Mouse (Mus musculus) stomach, embryonic 14.5 days (tissue): ENCODE data around the gene Drosha. TPM values are rescaled to one million over a fixed set of nuclear protein-coding genes. Genes with fewer than 3 reads are reported as not detected.
A peak's percentile ranks its signal among the peaks of the same experiment; 100 is the strongest.

Source experiments
- ATAC-seq: fragments of 200-750 bp; cut with Nextera tagmentation; 2 replicates; pipeline ENCODE4 v1.8.0; 2017; ENCODE audit warnings: low read depth, moderate TSS enrichment; ENCODE audit not compliant: insufficient number of reproducible peaks, insufficient read depth, low FRiP score
- H3K27ac ChIP-seq: fragments of 300-500 bp; sonication (generic); 2 replicates; pipeline ENCODE4 v1.5.1; 2014; ENCODE audit warnings: mild to moderate bottlenecking, low read length, moderate library complexity, mixed read lengths
- H3K27me3 ChIP-seq: fragments of 300-500 bp; sonication (generic); 2 replicates; pipeline ENCODE4 v1.6.1; 2014; ENCODE audit warnings: low read length, control low read depth, mixed read lengths; ENCODE audit not compliant: control insufficient read depth, insufficient read depth
- H3K36me3 ChIP-seq: fragments of 300-500 bp; sonication (generic); 2 replicates; pipeline ENCODE4 v1.6.1; 2014; ENCODE audit warnings: mild to moderate bottlenecking, control low read depth, low read length, moderate library complexity, mixed read lengths; ENCODE audit not compliant: control insufficient read depth, insufficient read depth
- H3K4me1 ChIP-seq: fragments of 300-500 bp; sonication (generic); 2 replicates; pipeline ENCODE4 v1.6.1; 2014; ENCODE audit warnings: low read length, control low read depth, mixed read lengths; ENCODE audit not compliant: control insufficient read depth, insufficient read depth
- H3K4me2 ChIP-seq: fragments of 300-500 bp; sonication (generic); replicated peaks from 2 replicates; pipeline ENCODE4 v1.6.1; 2014; ENCODE audit warnings: low read depth, low read length, control low read depth
- H3K4me3 ChIP-seq: fragments of 300-500 bp; sonication (generic); 2 replicates; pipeline ENCODE4 v1.5.1; 2014; ENCODE audit warnings: low read depth, low read length, control low read depth
- H3K9ac ChIP-seq: fragments of 300-500 bp; sonication (generic); replicated peaks from 2 replicates; pipeline ENCODE4 v1.6.1; 2014; ENCODE audit warnings: low read depth, mild to moderate bottlenecking, control low read depth, low read length, moderate library complexity, mixed read lengths
- H3K9me3 ChIP-seq: fragments of 300-500 bp; sonication (generic); 2 replicates; pipeline ENCODE4 v1.6.1; 2016; ENCODE audit warnings: low read depth, low read length, control low read depth; ENCODE audit not compliant: control insufficient read depth
- whole genome bisulfite sequencing: fragments of 180-500 bp; shearing (Covaris S2); extraction: QIAGEN DNeasy Blood & Tissue Kit; methylation state at CpG from one replicate; pipeline ENCODE4 v1.1.7; 2014; 5-methylcytosine and 5-hydroxymethylcytosine counted together
- polyA plus RNA-seq: library from polyadenylated mRNA; unstranded; fragments of >200 nt; fragmentation: Nextera tagmentation; extraction: Ambion mirVana; gene quantifications from 2 replicates; pipeline ENCODE4 v1.2.1, GENCODE M21; 2014

Drosha gene
- polyA plus RNA-seq: 41.3 and 41.8 TPM in 2 replicates

GRCm38 (mm10) chr15:12824197-12824952 lies at the start of gene Drosha, which contains the start of gene 6030458C11Rik:
Drosha (plus strand) TSS chr15:12824815.
6030458C11Rik (minus strand) TSS chr15:12824649.
- WGBS: under 1% methylated on average over 67 of the region's 67 CpGs
- Histone ChIP-seq H3K4me2 (peak within 1 kb of the TSS; percentile 78), H3K27me3 (no peaks in the 10 kb centered on the region), H3K9ac (peak within 1 kb of the TSS; percentile 81), H3K4me3 (peak within 1 kb of the TSS; percentile 94), H3K27ac (peak within 1 kb of the TSS; percentile 66), H3K36me3 (peaks cover 20% of the 10 kb centered on the region), H3K9me3 (no peaks in the 10 kb centered on the region), H3K4me1 (peaks cover 13% of the 10 kb centered on the region)
- ATAC-seq: peak; percentile 100

- no peaks in the 10 kb centered on the region for H3K4me1 ChIP-seq
- H3K4me3 ChIP-seq: no peak overlapping the region
- no peak overlapping the region for H3K4me2 ChIP-seq
- H3K9me3 ChIP-seq: no peaks in the 10 kb centered on the region
- ATAC-seq: no peak
- 69% methylated on average over 6 of the region's 6 CpGs for WGBS
- no peaks in the 10 kb centered on the region for H3K36me3 ChIP-seq
- H3K27ac ChIP-seq: no peak overlapping the region
- H3K27me3 ChIP-seq: no peaks in the 10 kb centered on the region
- H3K9ac ChIP-seq: no peak overlapping the region
These were observed 43.3 kb upstream of the Drosha start for GRCm38 (mm10) chr15:12781296-12781695.

GRCm38 (mm10) chr15:12781729-12782326 lies 42.8 kb upstream of the Drosha start:
- no peak overlapping the region for H3K27ac ChIP-seq

GRCm38 (mm10) chr15:12788536-12788935 lies 36.1 kb upstream of the Drosha start:
- no peaks in the 10 kb centered on the region for H3K27me3 ChIP-seq
- H3K27ac ChIP-seq: no peak overlapping the region
- ATAC-seq: no peak
- H3K9me3 ChIP-seq: no peaks in the 10 kb centered on the region
- H3K4me3 ChIP-seq: no peak overlapping the region
- peaks cover 8% of the 10 kb centered on the region for H3K4me1 ChIP-seq
- no peak overlapping the region for H3K4me2 ChIP-seq
- WGBS: 82% methylated on average over 5 of the region's 5 CpGs
- no peaks in the 10 kb centered on the region for H3K36me3 ChIP-seq
- H3K9ac ChIP-seq: no peak overlapping the region

More at GRCm38 (mm10) chr15:12781729-12782326, 42.8 kb upstream of the Drosha start:
- Histone ChIP-seq H3K4me1 (no peaks in the 10 kb centered on the region), H3K9me3 (no peaks in the 10 kb centered on the region), H3K4me2 (no peak overlapping the region), H3K36me3 (no peaks in the 10 kb centered on the region), H3K4me3 (no peak overlapping the region), H3K9ac (no peak overlapping the region), H3K27me3 (no peaks in the 10 kb centered on the region)
- ATAC-seq: no peak
- WGBS: 51% methylated on average over 13 of the region's 16 CpGs

- H3K4me2 ChIP-seq: peak overlapping the region; percentile 26
These were observed 35.2 kb upstream of the Drosha start for GRCm38 (mm10) chr15:12789406-12789867.

GRCm38 (mm10) chr15:12794311-12794710 lies 30.3 kb upstream of the Drosha start:
- H3K4me1 ChIP-seq: peaks cover 4% of the 10 kb centered on the region
- ATAC-seq: no peak
- no peaks in the 10 kb centered on the region for H3K9me3 ChIP-seq
- H3K4me2 ChIP-seq: no peak overlapping the region
- no peaks in the 10 kb centered on the region for H3K27me3 ChIP-seq
- H3K4me3 ChIP-seq: no peak overlapping the region
- H3K27ac ChIP-seq: no peak overlapping the region
- H3K9ac ChIP-seq: no peak overlapping the region
- no peaks in the 10 kb centered on the region for H3K36me3 ChIP-seq
- 69% methylated on average over 6 of the region's 6 CpGs for WGBS

More at GRCm38 (mm10) chr15:12789406-12789867, 35.2 kb upstream of the Drosha start:
- peaks cover 8% of the 10 kb centered on the region for H3K4me1 ChIP-seq
- no peaks in the 10 kb centered on the region for H3K27me3 ChIP-seq
- ATAC-seq: peak; percentile 82
- no peaks in the 10 kb centered on the region for H3K36me3 ChIP-seq
- H3K4me3 ChIP-seq: no peak overlapping the region
- H3K9me3 ChIP-seq: no peaks in the 10 kb centered on the region
- WGBS: 14% methylated on average over 10 of the region's 10 CpGs
- peak overlapping the region; percentile 67 for H3K27ac ChIP-seq
- 0 out of 2 replicates have a peak overlapping the region, but pooled peaks have one; percentile 6 for H3K9ac ChIP-seq

GRCm38 (mm10) chr15:12795457-12795894 lies 29.1 kb upstream of the Drosha start:
- Histone ChIP-seq H3K36me3 (no peaks in the 10 kb centered on the region), H3K4me1 (no peaks in the 10 kb centered on the region), H3K9ac (no peak overlapping the region), H3K9me3 (no peaks in the 10 kb centered on the region), H3K27me3 (no peaks in the 10 kb centered on the region), H3K4me3 (no peak overlapping the region), H3K4me2 (no peak overlapping the region), H3K27ac (no peak overlapping the region)
- no peak for ATAC-seq
- WGBS: 0% methylated on average over 2 of the region's 2 CpGs

- H3K4me3 ChIP-seq: no peak overlapping the region
- H3K36me3 ChIP-seq: no peaks in the 10 kb centered on the region
- 52% methylated on average over 13 of the region's 13 CpGs for WGBS
- no peaks in the 10 kb centered on the region for H3K4me1 ChIP-seq
- no peak overlapping the region for H3K4me2 ChIP-seq
- no peak for ATAC-seq
- H3K9me3 ChIP-seq: no peaks in the 10 kb centered on the region
- H3K27me3 ChIP-seq: no peaks in the 10 kb centered on the region
- H3K27ac ChIP-seq: no peak overlapping the region
- H3K9ac ChIP-seq: no peak overlapping the region
These were observed 28.6 kb upstream of the Drosha start for GRCm38 (mm10) chr15:12795909-12796470.
